Mouse (Mus musculus): ENCODE data around the gene Lpp. TPM values are rescaled to one million over a fixed set of nuclear protein-coding genes. Genes with fewer than 3 reads are reported as not detected.
A peak's percentile ranks its signal among the peaks of the same experiment; 100 is the strongest.

The Lpp gene
- polyA plus RNA-seq, 1 experiment from 2014 or later, result 4.8 TPM

- Histone ChIP-seq H3K9ac (ENCODE audit: low read length) (no peak overlapping the region), H3K27me3 (replicated peaks; ENCODE audit: control insufficient read depth, insufficient read depth, low read length) (no peaks in the 10 kb centered on the region), H3K9me3 (replicated peaks; ENCODE audit: control insufficient read depth, low read length) (no peaks in the 10 kb centered on the region), H3K27ac (ENCODE audit: low read depth, low read length) (no peak overlapping the region), H3K4me3 (ENCODE audit: low read depth, low read length) (no peak overlapping the region), H3K4me2 (ENCODE audit: low read length) (no peak overlapping the region), H3K36me3 (ENCODE audit: control insufficient read depth, insufficient read depth, low read length) (no peaks in the 10 kb centered on the region), H3K4me1 (ENCODE audit: control insufficient read depth, insufficient read depth, low read length) (no peaks in the 10 kb centered on the region; the same call in 1 of the 2 replicates)
- ATAC-seq, result no peak
- DNase-seq (ENCODE audit: low spot score), result no peak
- 6% methylated on average over 1 of the region's 1 CpGs for WGBS
These were observed 408.5 kb downstream of the Lpp start for GRCm38 (mm10) chr16:24801780-24802179.

- ATAC-seq (no peak), DNase-seq (ENCODE audit: low spot score) (no peak)
- H3K4me2 ChIP-seq (ENCODE audit: low read length), result no peak overlapping the region
- H3K4me3 ChIP-seq (ENCODE audit: low read depth, low read length), result no peak overlapping the region
- H3K36me3 ChIP-seq (ENCODE audit: control insufficient read depth, insufficient read depth, low read length), result no peaks in the 10 kb centered on the region
- no peaks in the 10 kb centered on the region; the same call in 1 of the 2 replicates for H3K4me1 ChIP-seq (ENCODE audit: control insufficient read depth, insufficient read depth, low read length)
- 100% methylated on average over 1 of the region's 1 CpGs for WGBS
- H3K9ac ChIP-seq (ENCODE audit: low read length), result no peak overlapping the region
- H3K9me3 ChIP-seq (replicated peaks; ENCODE audit: control insufficient read depth, low read length), result no peaks in the 10 kb centered on the region
- H3K27me3 ChIP-seq (replicated peaks; ENCODE audit: control insufficient read depth, insufficient read depth, low read length), result no peaks in the 10 kb centered on the region
- no peak overlapping the region for H3K27ac ChIP-seq (ENCODE audit: low read depth, low read length)
These were observed 412.8 kb downstream of the Lpp start for GRCm38 (mm10) chr16:24806093-24806492.

GRCm38 (mm10) chr16:24807565-24807964, 414.3 kb downstream of the Lpp start:
- Histone ChIP-seq H3K27me3 (replicated peaks; ENCODE audit: control insufficient read depth, insufficient read depth, low read length) (no peaks in the 10 kb centered on the region), H3K9me3 (replicated peaks; ENCODE audit: control insufficient read depth, low read length) (no peaks in the 10 kb centered on the region), H3K4me3 (ENCODE audit: low read depth, low read length) (no peak overlapping the region), H3K9ac (ENCODE audit: low read length) (no peak overlapping the region), H3K27ac (ENCODE audit: low read depth, low read length) (no peak overlapping the region), H3K36me3 (ENCODE audit: control insufficient read depth, insufficient read depth, low read length) (no peaks in the 10 kb centered on the region), H3K4me1 (ENCODE audit: control insufficient read depth, insufficient read depth, low read length) (no peaks in the 10 kb centered on the region), H3K4me2 (ENCODE audit: low read length) (no peak overlapping the region)
- DNase-seq (ENCODE audit: low spot score), result no peak
- ATAC-seq, result no peak
- 64% methylated on average over 4 of the region's 4 CpGs for WGBS

- 81% methylated on average over 6 of the region's 6 CpGs for WGBS
- DNase-seq (ENCODE audit: low spot score) (peak; percentile 66), ATAC-seq (peak; percentile 58; the same call in 1 of the 2 replicates)
- H3K9ac ChIP-seq (ENCODE audit: low read length), result no peak overlapping the region
- H3K4me3 ChIP-seq (ENCODE audit: low read depth, low read length), result no peak overlapping the region
- H3K4me1 ChIP-seq (ENCODE audit: control insufficient read depth, insufficient read depth, low read length), result no peaks in the 10 kb centered on the region
- H3K9me3 ChIP-seq (replicated peaks; ENCODE audit: control insufficient read depth, low read length), result no peaks in the 10 kb centered on the region
- no peaks in the 10 kb centered on the region for H3K27me3 ChIP-seq (replicated peaks; ENCODE audit: control insufficient read depth, insufficient read depth, low read length)
- no peak overlapping the region for H3K4me2 ChIP-seq (ENCODE audit: low read length)
- H3K36me3 ChIP-seq (ENCODE audit: control insufficient read depth, insufficient read depth, low read length), result no peaks in the 10 kb centered on the region
- no peak overlapping the region for H3K27ac ChIP-seq (ENCODE audit: low read depth, low read length)
These were observed 416.5 kb downstream of the Lpp start for GRCm38 (mm10) chr16:24809811-24810210.

GRCm38 (mm10) chr16:24816621-24817020, 423.3 kb downstream of the Lpp start:
- no peaks in the 10 kb centered on the region for H3K36me3 ChIP-seq (ENCODE audit: control insufficient read depth, insufficient read depth, low read length)
- no peak for DNase-seq (ENCODE audit: low spot score)

GRCm38 (mm10) chr16:24817381-24817780, 424.1 kb downstream of the Lpp start:
- no peaks in the 10 kb centered on the region for H3K4me1 ChIP-seq (ENCODE audit: control insufficient read depth, insufficient read depth, low read length)
- H3K9ac ChIP-seq (ENCODE audit: low read length), result no peak overlapping the region
- no peak overlapping the region for H3K4me2 ChIP-seq (ENCODE audit: low read length)
- ATAC-seq (no peak), DNase-seq (ENCODE audit: low spot score) (no peak)
- no peaks in the 10 kb centered on the region for H3K27me3 ChIP-seq (replicated peaks; ENCODE audit: control insufficient read depth, insufficient read depth, low read length)
- H3K4me3 ChIP-seq (ENCODE audit: low read depth, low read length), result no peak overlapping the region
- H3K27ac ChIP-seq (ENCODE audit: low read depth, low read length), result no peak overlapping the region
- no peaks in the 10 kb centered on the region for H3K9me3 ChIP-seq (replicated peaks; ENCODE audit: control insufficient read depth, low read length)
- no peaks in the 10 kb centered on the region for H3K36me3 ChIP-seq (ENCODE audit: control insufficient read depth, insufficient read depth, low read length)
- WGBS, result 97% methylated on average over 3 of the region's 3 CpGs

More at GRCm38 (mm10) chr16:24816621-24817020, 423.3 kb downstream of the Lpp start:
- no peaks in the 10 kb centered on the region for H3K27me3 ChIP-seq (replicated peaks; ENCODE audit: control insufficient read depth, insufficient read depth, low read length)
- no peak overlapping the region for H3K4me2 ChIP-seq (ENCODE audit: low read length)
- no peak overlapping the region for H3K4me3 ChIP-seq (ENCODE audit: low read depth, low read length)
- 79% methylated on average over 3 of the region's 3 CpGs for WGBS
- no peak overlapping the region for H3K9ac ChIP-seq (ENCODE audit: low read length)
- H3K27ac ChIP-seq (ENCODE audit: low read depth, low read length), result no peak overlapping the region
- ATAC-seq, result no peak
- H3K4me1 ChIP-seq (ENCODE audit: control insufficient read depth, insufficient read depth, low read length), result no peaks in the 10 kb centered on the region
- H3K9me3 ChIP-seq (replicated peaks; ENCODE audit: control insufficient read depth, low read length), result no peaks in the 10 kb centered on the region

- H3K4me3 ChIP-seq (ENCODE audit: low read depth, low read length), result no peak overlapping the region
- no peak overlapping the region for H3K9ac ChIP-seq (ENCODE audit: low read length)
- no peaks in the 10 kb centered on the region for H3K27me3 ChIP-seq (replicated peaks; ENCODE audit: control insufficient read depth, insufficient read depth, low read length)
- DNase-seq (ENCODE audit: low spot score) (peak; percentile 30), ATAC-seq (no peak)
- WGBS, result 72% methylated on average over 4 of the region's 4 CpGs
- no peaks in the 10 kb centered on the region for H3K9me3 ChIP-seq (replicated peaks; ENCODE audit: control insufficient read depth, low read length)
- H3K4me2 ChIP-seq (ENCODE audit: low read length), result no peak overlapping the region
- H3K4me1 ChIP-seq (ENCODE audit: control insufficient read depth, insufficient read depth, low read length), result no peaks in the 10 kb centered on the region
- no peak overlapping the region; the same call in 1 of the 2 replicates for H3K27ac ChIP-seq (ENCODE audit: low read depth, low read length)
- H3K36me3 ChIP-seq (ENCODE audit: control insufficient read depth, insufficient read depth, low read length), result no peaks in the 10 kb centered on the region
These were observed 425.8 kb downstream of the Lpp start for GRCm38 (mm10) chr16:24819127-24819526.

GRCm38 (mm10) chr16:24822182-24822875, 429.0 kb downstream of the Lpp start:
- Histone ChIP-seq H3K36me3 (ENCODE audit: control insufficient read depth, insufficient read depth, low read length) (no peaks in the 10 kb centered on the region), H3K27me3 (replicated peaks; ENCODE audit: control insufficient read depth, insufficient read depth, low read length) (no peaks in the 10 kb centered on the region), H3K9me3 (replicated peaks; ENCODE audit: control insufficient read depth, low read length) (no peaks in the 10 kb centered on the region), H3K9ac (ENCODE audit: low read length) (no peak overlapping the region), H3K27ac (ENCODE audit: low read depth, low read length) (no peak overlapping the region), H3K4me2 (ENCODE audit: low read length) (no peak overlapping the region), H3K4me1 (ENCODE audit: control insufficient read depth, insufficient read depth, low read length) (no peaks in the 10 kb centered on the region), H3K4me3 (ENCODE audit: low read depth, low read length) (no peak overlapping the region)
- 90% methylated on average over 5 of the region's 5 CpGs for WGBS
- ATAC-seq, result no peak
- DNase-seq (ENCODE audit: low spot score), result no peak

- no peaks in the 10 kb centered on the region for H3K27me3 ChIP-seq (replicated peaks; ENCODE audit: control insufficient read depth, insufficient read depth, low read length)
- no peak overlapping the region for H3K9ac ChIP-seq (ENCODE audit: low read length)
- H3K36me3 ChIP-seq (ENCODE audit: control insufficient read depth, insufficient read depth, low read length), result no peaks in the 10 kb centered on the region
- no peak overlapping the region for H3K27ac ChIP-seq (ENCODE audit: low read depth, low read length)
- WGBS, result 89% methylated on average over 1 of the region's 1 CpGs
- no peaks in the 10 kb centered on the region for H3K9me3 ChIP-seq (replicated peaks; ENCODE audit: control insufficient read depth, low read length)
- ATAC-seq (no peak), DNase-seq (ENCODE audit: low spot score) (no peak)
- no peak overlapping the region for H3K4me3 ChIP-seq (ENCODE audit: low read depth, low read length)
- no peak overlapping the region for H3K4me2 ChIP-seq (ENCODE audit: low read length)
- no peaks in the 10 kb centered on the region for H3K4me1 ChIP-seq (ENCODE audit: control insufficient read depth, insufficient read depth, low read length)
These were observed 429.6 kb downstream of the Lpp start for GRCm38 (mm10) chr16:24822918-24823317.
